Mouse (Mus musculus): ENCODE data around the gene Usp36.

- TF ChIP-seq CTCF (IDR thresholded peaks at IDR 0.05; ENCODE audit: control insufficient read depth, insufficient read depth, insufficient replicate concordance, low read depth, low read length) (no peak), POLR2A (IDR thresholded peaks at IDR 0.05; ENCODE audit: control insufficient read depth, low read depth, low read length) (no peak)
Measured at GRCm38 (mm10) chr11:118330777-118331176, 40.7 kb upstream of the Usp36 start.

Data from testis, adult 2 months (tissue).